Mouse (Mus musculus) embryonic fibroblast, embryonic 13.5 days (primary cell): ENCODE data around the gene AC134908.4.

Source experiments
- CTCF ChIP-seq: IDR thresholded peaks from 2 replicates; pipeline ENCODE4 v1.5.1; 2011; ENCODE audit warnings: mild to moderate bottlenecking, control low read depth, low read length, moderate library complexity, borderline replicate concordance; ENCODE audit not compliant: insufficient read depth
- POLR2A ChIP-seq: IDR thresholded peaks from 2 replicates; pipeline ENCODE4 v1.6.1; 2011; ENCODE audit warnings: low read depth, mild to moderate bottlenecking, control low read depth, low read length, moderate library complexity

- no peak for TF ChIP-seq CTCF
- TF ChIP-seq POLR2A, result no peak; the same call in 1 of the 2 replicates
Observed at GRCm38 (mm10) chr17:25786280-25786679, 9.2 kb downstream of the AC134908.4 start, which contains the start of gene Ccdc78.
